Mouse (Mus musculus): ENCODE results near the gene Tjp1.
A peak's percentile ranks its signal among the peaks of the same experiment; 100 is the strongest.

The Tjp1 gene

DNA sequence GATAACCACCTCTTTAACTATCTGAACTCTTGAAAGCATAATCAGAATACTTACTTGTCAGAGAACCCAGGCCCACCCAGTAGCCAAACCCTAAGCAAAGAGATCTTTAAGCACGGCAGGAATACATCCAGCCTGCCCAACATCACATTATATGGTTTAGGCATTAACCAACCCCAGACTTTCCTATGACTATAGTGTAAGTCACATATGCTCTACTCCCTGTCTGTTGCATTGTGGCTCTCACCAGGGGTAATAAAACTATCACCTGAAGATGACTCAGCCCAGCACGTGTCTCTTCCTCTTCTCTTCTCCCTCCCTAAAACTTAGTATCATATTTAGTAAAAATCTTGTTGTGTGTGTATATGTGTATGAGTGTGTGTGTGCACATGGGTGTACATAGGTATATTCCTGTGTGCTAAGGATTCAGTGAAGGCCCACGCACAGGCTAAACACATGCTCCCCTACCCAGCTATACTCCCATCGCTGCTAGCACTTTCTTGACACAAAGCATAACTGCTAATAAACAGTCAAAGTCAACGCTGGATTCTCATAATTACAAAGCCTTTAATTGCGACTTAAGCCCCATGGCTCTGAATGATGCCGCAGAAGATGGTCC, 139.9 kb downstream of the Tjp1 start:
- no peak for DNase-seq

DNA sequence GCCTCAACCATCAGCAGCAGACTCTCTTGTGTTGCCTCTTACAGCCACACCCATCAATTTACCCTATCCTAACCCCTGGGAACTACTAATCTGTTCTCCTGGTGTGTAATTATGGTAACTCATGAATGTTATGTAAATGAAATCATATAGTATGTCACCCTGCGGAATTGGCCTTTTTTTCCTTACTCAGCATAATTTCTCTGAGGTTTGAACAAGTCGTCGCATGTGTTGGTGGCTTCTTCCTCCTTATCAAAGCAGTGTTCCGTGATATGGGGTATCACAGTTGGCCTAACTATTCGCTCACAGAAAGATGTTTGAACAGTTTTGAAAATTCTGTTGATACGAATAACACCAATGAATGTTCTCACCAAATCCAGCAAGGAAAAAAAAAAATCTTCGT, 142.8 kb downstream of the Tjp1 start:
- no peak for DNase-seq

DNA sequence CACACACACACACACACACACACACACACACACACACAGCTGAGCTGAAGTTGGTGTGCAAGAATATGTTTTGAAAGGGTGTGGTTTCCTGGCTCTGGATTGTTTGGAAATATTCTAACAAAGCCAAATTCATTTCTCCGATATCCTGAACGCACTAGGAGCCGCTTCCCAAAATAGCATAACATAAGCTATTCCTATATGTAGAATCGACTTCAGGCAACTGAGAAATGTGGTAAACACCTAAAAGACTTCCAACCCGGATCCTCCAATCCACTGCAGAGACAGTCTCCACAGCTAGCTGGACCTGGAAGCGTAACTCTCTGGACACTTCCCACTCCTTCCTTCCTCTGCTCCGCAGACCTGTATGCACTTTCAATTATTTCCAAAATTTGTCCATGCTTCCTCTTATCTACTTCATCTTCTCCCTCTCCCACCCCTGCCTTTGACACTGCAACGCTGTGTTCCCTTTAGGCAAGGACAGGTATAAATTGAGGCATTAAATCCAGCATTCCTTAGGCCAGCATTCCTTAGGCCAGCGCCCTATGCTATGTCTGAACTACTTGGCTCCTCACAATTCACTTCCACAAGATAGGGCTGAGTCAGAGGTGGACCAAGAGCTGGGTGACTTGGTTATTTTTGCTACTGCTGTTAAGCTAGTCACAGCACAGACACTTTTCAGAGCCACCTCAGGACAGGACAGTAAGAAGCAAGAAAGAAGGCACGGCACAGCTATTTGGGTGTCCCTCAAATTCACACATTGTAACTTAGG, 144.9 kb downstream of the Tjp1 start:
- no peak for DNase-seq

DNA sequence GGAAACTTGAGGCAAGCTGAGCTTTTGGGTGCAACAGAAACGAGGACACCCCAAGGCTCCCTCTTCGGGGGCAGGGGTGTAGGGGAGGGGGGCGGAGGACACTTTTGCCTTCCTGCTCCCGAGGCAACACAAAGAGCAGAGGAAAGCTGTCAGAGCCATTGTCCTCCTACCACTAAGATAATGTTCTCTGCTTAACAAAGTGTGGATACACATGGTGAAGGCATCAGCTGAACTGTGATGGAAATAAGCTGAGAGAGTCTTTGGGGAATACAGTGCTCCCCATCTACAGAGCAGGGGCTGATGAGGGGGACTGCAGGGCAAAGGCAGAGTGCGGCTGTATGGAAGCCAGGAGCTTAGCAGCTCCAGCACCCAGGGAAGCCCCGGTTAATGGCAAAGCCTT, 145.7 kb downstream of the Tjp1 start:
- no peak for DNase-seq

DNA sequence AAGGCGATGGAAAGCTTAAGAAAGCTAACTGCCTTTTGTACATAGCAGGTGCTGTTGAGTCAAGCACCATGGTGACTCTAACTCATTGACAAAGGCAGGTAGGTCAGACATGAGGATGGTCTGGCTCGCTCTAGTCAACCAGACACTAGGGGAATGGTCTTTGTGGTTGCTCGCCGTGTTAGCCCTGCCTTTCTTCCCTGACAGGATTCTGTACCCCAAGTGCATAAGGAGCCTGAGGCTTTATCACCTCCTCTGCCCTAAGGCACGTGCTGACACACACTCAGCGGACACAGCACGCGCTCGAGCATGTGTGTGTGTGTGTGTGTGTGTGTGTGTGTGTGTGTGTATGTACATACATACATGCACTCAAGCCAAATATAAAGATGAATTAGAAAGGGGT, 146.9 kb downstream of the Tjp1 start:
- DNase-seq, result no peak

DNA sequence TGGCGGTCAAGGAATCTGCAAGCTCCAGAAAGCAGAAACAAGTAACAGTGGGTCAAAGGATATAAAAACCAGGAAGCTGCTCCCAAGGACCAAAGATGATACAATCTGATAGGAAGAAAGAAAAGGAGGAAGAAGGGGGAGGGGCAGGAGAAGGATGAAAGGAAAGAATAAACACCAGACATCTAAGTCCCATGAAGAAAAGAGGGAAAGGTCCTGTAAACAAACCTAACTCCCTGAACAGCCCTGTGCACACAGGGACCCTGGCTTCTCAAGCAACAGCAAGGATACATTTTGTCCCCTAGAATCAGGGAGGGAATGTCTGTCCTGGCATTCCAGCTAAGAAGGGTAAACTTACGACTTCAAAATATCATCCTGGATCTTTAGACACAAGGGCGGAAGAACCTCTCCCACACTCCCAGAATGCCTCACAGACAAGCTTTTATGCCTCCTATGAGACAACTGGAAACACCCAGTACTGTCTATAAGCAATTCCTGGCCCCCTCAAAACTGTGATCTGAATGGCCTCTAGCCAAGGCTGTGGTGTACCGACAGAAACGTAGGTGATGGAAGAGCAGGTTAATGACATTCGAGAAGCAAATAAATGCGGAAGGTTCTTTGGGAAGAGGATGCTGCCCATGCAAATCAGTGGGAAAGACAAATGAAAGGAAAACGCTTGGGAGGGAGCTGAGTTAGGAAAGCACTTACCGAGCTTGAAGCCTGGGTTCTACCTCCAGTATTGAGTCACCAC, 148.6 kb downstream of the Tjp1 start:
- no peak for DNase-seq

DNA sequence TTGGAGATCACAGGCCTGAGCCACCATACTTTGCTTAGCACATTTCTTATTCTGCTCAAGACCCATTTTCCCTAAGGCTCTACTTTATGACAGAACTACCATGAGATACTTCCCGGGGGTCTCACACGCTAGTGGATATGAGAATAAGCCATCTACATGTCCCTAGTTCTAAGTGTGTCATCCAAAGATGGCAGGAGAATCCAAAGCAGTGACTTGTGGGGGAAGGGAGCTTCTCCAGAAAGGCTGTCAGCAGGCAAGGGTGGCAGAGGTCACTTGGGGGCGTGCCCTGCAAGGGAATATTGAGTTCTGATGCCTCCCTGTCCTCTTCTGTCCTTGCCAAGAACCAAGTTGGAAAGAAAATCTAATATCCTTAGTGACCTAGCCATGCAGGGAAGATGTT, 150.1 kb downstream of the Tjp1 start:
- DNase-seq, result no peak

DNA sequence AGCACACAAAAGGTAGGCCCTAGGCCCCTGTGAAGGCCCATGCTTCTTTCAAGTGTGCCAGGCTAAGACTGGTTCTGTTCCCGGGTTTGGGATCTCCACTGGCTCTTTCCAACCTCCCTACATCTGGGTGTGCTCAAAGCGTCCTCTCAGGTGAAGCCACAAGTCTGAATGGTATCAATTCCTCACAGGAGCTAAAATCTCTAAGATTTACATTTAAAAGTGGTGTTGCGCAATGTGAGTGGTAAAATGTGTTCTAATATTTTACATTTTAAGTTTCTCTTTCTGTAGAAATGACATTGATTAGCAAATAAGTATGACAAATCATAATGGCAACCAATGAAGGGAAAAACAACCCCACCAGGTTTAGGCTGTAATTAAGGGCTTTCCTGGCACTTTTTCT, 152.0 kb downstream of the Tjp1 start:
- DNase-seq, result no peak

DNA sequence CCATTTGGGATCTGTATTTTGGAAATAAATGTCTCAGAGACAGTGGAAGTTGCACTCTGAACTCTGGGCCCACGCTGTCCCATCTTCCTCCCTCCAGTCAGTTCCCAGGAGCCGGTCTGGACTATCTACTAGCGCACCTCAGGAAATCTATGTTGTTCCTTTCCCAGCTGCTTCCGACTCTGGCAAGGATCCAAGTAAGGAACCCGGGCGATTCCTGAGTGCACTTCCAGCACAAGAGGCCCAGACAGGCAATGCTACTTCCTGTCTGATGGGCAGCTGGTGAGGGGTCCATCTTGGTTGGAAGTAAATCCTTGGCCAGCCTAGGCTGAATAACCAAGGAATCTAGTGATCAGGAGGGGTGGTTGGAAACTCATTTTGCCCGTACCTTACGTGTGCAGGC, 152.4 kb downstream of the Tjp1 start:
- DNase-seq, result no peak

DNA sequence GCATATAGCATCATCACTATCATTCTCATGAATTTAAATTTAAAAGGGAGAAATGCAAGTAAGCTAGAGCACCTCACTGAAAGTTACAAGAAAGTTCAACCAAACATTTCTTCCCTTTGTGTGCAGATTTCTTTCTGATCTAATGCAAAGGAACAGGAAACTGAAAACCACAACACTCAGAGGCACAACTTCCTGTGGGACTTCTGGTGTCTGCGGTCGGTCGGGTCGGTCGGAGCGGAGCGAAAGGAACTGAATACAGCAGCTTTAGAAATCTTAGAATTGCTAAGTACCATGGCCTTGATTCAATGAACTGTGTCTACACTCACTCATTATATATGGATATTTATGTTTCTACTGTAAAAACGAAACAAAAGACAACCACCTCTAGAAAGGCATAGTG, 154.2 kb downstream of the Tjp1 start:
- DNase-seq, result peak; percentile 15 to 16

DNA sequence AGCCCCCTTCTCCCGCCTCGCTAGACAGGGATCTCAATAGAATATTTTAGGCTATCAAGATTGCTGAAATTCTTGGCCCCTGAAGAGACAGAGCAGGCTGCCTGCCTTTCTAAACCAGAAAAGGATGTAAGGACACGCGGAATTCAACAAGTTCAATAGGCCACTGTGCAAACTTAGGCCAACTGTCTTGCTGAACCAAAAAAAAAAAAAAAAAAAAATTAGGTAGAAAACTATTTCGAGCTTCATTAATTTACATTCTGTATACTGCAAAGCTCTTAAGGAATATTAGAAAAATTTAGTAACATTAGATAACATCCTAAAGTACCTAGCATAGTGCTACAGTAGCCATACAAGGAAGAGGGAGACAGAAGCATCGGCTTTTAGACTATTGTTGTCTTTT, 155.8 kb downstream of the Tjp1 start:
- no peak for DNase-seq

DNA sequence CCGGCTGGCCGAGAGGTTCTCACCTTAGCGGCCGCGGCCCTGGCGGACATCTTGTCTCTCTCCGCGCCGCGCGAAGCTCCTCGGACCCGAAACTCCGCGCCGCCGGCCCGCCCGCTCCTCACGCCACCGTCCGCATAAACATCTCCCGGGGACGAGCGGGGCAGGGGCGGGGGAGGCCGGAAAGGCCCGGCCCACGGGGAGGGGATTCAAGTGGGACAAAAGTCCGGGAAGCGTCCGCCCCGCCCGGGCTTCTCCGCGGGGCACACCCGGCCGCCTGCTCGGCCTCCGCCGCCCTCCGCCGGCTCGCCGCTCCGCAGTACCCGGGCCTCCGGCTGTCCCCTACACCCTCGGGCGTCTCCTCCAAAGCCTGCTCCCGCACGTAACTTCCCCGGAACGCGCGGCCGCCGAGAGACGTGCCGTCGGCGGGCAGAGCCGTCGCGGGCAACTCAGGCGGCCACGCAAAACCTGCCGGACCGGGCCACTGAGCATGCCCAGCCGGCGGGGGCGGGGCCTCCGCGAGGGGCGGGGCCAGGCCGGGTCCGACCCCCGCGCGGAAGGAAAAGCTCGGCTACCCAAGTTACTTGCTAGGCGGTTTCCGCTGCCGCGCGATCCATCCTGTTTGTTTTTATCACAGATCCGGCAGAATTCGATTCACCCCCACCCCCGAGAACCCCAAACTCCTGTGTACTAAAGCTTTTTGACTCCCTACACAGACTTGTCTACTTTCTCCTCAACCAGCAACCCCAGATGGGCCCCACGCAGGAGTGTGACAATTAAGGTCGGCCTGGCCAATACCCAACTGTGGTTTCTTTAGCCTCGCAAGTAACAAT, 156.6 kb downstream of the Tjp1 start:
- DNase-seq, result peak; percentile 45 to 64

DNA sequence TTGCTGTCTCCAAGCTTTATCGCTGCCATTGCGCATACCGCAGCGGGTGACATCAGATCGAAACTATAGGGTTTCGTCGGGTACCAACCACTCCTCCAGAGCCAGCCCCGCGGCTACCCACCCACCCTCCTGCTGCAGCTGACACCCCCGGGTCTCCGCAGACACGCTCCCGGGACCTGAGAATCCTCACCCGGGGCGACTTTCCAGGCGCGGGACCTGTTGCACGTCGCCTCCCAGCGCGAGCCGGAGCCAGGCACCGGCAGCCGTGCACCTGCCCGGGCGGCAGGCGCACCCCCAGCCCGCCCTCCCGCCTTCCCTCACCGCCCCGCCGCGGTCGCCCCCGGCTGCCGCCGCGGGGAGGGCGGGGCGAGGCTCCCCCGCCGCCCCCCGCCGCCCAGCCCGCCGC, 157.2 kb downstream of the Tjp1 start:
- no peak for DNase-seq

DNA sequence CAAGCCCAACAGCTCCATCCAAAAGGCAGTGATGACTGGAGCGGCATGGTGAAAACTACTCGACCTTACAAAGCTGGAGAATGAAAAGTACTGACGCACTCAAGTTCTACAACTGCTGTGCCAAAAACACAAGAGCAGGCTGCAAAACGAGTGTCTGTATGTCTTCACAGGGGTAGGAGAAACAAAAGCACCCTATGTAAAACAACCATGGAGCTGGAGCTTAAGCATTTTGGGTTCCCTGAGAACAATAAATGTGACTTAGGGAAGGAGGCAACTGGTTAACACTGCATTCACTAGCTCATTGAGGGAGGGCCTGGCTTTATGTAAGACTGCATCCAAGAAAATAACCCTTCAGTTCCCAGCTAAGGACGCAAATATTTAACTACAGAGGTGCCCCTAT, 158.5 kb downstream of the Tjp1 start:
- no peak for DNase-seq

DNA sequence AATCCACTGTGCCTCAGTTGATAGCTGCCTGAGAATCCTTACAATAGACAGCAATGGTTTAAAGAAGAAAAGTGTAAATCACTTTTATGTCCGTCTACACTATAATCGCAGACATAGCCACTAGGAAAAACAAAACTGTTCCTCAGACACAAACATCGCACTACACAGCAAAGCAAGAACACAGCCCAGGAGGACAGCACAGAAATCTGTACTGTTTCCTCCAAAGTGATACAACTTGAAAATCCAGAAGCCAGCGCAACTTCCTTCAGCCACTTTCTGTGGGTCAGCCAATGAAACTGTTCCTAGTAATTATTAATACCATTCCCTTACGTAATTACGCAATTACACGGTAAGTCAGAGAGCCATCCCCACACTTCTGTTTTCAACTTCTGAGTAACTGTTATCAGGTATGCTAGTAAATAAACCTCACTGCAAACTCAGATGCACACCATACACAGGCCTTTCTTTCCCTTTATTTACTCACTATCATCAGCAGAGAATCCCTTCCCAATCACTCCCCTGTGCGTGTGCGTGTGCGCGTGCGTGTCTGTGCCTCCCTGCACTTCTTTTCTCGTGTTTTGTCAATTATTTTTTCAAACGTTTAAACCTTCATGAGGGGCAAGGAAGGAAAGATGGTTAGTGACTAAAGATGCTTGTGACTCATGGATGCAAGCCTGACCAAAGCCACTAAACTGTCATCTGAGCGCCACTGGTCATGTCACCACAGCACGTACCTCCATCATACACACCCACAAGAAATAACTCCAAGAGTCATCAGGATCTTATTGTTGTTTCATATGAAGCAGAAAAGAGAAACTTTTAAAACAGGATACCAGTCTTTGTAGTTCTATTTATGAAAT, 160.0 kb downstream of the Tjp1 start:
- DNase-seq, result no peak

DNA sequence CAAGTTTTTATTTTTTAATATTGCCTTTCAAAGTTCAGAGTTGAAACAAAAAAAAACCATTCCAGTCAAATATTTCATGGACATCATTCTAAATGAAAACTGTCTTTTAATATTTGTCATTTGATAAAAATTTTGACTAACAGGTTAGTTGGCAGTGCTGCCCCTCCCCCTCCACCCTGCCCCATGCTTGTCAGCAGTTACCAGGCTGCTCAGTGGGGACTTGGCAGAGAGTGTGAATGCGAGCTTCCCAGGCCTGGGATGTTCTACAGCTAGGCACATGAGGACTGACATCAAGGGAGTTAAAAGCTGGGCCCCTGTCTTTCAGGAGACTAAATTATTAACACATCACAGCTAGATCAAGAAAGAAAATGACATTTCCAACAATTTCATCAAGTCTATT, 161.4 kb downstream of the Tjp1 start:
- no peak for DNase-seq

DNA sequence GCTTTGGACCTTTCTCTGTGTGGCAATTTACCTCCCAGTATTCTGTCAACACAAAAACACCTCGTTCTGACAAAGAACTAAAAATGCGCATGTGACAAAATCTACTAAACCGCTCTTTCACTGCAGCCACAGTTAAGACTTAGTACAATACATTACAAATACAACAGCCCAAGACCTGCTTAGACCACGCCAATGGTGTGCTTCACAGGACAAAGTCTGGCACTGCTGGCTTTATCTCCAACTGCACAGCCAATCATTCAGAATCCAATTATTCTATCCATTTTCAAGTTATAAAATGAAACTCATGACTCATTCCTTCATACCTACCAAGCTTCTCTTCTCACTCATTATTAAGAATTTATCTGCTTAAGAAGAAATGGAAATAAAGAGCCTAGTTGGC, 162.0 kb downstream of the Tjp1 start:
- no peak for DNase-seq

DNA sequence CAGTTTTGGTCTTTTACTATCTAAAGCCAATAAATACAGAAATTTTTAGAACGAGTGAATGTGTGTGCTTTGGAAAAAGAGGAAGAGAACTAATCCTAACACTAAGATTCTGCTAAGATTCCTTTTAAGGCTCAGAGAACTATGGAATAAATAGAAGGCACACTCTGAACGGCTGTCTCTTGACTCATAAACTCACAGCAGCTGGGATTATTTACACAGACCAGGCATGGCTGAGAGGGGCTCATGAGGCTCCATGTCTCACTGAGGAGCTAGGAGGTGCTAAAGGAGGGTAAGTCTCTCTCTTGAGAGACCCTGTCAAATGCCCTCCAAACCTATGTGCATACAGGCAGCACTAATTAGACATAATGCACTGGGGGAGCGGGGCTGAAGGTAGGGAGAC, 167.3 kb downstream of the Tjp1 start:
- no peak for DNase-seq

DNA sequence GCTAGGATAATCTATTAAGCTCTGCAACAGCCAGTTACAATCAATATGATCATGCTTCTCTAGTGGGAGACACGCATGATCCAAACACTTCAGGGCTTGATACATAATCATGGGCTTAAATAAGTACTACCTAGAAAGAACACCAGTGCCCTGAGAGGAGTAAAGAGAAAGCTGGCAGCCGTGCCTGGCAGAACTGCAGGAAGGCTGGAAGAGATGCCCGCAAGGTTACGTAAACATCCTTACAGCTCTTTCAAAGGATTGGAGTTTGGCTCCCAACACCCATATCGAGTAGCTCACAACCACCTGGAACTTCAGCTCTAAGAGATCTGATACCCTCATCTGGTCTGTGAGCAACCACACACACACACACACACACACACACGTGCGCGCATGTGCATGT, 167.8 kb downstream of the Tjp1 start:
- no peak for DNase-seq

DNA sequence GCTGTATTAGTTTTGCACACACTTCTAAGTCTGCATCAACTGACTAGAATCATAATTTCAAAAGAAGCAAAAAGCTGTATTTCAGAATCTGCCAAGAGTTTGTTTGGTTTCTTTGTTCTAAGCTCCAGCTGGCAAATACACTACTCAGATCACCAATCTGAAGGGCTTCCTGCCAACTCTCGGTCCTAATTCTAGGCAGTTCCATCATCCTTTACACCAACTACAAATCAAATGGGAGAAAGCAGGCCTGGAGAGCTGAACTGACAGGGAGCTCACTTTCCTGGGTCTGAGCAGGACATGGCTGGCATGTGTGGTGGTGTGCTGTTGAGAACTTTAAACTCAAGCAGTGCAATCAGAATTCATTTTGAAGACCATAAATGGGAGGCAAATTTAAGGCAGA, 170.0 kb downstream of the Tjp1 start:
- DNase-seq, result no peak

DNA sequence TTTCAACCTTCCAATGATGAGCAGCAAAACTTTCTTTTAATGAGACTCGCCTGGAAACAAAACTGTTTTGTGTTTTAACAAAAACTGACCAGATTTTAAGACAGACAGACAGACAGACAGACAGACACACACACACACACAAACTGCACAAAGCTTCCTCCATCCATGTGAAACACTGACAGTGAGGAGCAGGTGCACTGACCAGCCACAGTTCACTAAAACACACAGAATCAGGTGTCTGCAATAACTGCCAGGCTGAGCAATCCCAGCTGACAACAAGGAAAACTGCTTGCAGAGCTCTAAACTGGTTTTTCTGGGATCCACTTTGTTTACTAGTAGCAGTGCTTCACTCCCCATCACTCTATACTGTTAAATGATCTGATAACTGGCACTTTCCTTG, 171.4 kb downstream of the Tjp1 start:
- no peak for DNase-seq

DNA sequence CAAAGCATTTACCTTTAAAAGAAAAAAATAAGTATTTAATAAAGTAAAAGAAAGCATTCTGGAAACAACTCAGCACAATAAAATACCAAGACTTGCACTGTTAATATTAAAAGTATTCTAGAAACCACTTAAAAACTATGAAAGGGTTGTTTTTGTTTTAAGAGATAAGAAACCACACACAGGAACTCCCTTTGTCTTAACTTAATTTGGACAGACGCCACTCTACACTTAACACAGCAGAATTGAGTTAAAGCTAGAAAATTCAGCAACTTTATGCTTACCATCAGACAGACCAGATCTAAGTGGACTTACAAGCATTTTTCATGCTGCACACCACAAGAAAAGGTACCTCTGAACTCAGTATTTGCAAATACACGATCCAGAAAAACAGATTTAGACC, 172.7 kb downstream of the Tjp1 start:
- no peak for DNase-seq

All from spleen, adult 18-20 months (tissue).